Mouse (Mus musculus): ENCODE measurements around the gene Prss58. TPM values are rescaled to one million over a fixed set of nuclear protein-coding genes. Genes with fewer than 3 reads are reported as not detected.

Prss58 gene
- total RNA-seq (2021): not detected

DNA sequence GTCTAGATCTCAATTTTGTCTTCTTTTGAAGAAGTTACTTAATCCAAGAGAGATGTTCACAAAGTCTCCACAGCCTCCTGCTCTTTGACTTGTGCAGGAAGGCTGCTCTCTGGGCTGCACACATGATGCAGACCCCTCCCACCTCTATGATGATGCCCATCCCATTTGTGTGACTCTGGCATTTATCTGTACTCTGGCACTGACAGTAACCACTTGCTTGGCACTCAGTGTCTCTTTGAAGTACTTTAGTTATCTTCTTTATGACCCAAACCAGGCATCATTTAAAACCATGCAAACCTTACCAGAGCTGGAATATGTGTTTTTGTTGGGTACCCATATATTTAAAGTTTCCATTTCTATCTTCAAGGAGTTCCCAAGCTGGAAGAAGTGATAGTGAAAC, at the start of gene Prss58:
TSS of gene Prss58 (minus strand) at position 101 of the 400 bp plus-strand sequence.
- no peak for DNase-seq (ENCODE audit: low spot score in 2 of 2)
- intact Hi-C loops (cut with DNase I): no loop called here

DNA sequence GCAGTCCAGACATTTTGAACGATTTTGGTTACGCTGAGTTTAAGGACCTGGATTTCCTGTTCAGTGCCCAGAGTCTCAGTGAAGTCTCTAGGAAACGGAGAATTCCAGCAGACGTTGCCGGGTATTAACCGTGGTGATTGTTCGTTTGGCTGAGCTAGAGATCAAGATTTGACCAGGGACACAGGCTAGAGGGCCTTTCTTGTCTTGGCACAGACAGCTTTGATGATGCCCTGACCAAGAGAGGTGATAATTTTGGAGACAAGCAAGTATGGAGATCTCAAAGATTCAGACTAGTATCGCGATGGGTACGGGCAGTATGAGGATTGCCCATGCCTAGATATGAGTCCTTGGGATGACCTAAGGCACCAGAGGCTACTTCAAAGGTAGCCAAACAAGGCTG, 40.3 kb upstream of the Prss58 start, which contains the start of gene 1700074P13Rik:
TSS of gene 1700074P13Rik (minus strand) at position 101 of the 400 bp plus-strand sequence.
- DNase-seq (ENCODE audit: low spot score in 2 of 2): no peak
- intact Hi-C loops (cut with DNase I): no loop called here

DNA sequence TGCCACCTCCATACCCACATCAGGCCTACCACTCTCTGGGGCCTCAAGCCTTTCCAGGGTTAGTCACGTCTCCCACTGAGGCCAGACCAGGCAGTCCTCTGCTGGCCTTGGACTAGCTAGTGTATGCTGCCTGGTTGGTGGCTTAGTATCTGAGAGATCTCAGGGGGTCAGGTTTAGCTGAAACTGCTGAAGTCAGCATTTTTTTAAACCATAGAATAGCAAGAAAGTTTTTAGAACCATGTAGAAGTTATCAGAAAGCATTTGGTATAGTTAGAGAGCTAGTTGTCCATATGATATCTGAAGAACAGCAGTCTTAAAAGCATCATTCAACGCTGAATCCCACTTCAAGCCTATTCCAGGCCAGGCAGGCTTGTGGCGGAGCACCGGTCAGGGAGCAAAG, 19.8 kb upstream of the Prss58 start:
- DNase-seq (ENCODE audit: low spot score in 2 of 2): no peak
- intact Hi-C loops (cut with DNase I): no loop called here

DNA sequence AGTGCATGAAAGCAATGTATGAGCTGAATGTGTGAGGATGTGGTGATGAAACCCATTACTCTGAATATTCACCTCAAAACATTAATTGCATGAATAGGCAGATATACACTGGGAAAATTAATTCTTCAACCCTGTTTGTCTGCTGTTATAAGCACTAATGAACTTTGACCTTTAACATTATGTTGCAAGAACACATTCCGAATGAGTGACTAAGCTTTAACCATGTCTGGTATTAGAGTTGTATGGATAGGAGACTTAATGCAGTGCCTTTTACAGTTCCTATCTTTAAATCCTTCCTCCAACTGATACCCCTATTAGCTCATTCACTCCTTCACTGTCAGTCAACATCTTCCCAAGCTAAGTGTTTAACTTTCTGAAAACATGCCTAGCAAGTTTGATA, 5.5 kb downstream of the Prss58 start:
- DNase-seq (ENCODE audit: low spot score in 2 of 2): no peak
- intact Hi-C loops (cut with DNase I): no loop called here

DNA sequence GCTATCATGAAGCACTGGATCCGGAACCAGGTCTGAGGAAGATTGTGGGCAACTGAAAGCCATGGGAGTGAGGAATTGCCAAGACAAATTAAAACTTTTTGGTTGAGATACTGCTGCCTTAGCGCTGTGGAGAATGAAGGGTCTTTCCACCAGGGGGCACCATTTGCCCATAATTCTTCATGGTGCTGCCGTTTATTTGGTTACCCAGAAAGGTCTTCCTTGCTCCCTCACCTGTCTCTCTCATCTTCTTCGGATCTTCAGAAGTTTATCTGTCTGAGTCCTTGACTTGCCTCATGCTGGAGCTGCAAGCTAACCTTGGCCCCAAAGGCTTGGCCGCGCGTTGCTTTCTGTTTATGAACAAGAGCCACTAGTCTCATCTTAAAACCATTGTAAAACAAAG, 6.6 kb downstream of the Prss58 start:
- DNase-seq (ENCODE audit: low spot score in 2 of 2): peak in 1 of 2 experiments; percentile 26
- intact Hi-C loops (cut with DNase I): no loop called here

DNA sequence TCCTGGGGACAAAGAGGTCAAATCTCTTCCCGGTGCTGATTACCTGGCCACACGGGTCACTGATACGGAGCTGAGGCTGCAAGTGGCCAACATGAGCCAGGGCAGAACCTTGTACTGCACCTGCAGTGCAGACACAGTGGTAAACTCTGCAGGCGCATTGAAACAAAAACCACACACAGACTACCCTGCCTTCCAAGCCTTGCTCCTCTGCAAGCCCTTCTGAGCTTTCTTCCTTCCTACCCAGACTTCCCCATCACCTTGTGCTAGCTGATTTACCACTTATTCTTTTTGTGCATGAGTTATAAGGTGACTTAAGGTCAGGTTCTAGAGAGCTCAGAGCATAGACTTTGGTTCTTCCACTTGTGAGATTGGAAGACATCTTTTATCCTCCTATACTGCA, 8.4 kb downstream of the Prss58 start:
- intact Hi-C loops (cut with DNase I): no loop called here
- no peak for DNase-seq (ENCODE audit: low spot score in 2 of 2)

DNA sequence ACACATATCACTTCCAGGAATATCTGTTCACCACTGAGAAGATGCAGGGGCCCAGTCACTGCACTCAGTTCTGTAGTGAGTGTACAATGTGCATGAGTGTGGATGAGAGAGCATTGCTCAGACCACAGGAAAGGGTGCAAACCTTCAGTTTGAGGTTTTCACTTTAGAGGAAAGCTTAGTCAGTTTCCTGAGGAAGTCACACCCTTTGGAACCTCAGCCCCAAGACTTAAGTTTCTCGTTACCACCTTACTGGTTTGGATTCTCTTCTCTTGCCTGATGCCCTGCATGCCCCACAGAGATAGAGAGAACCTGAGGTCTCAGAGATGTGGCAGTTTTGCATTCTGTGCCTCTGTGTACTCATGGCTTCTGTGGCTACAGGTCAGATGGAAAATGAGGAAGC, 9.2 kb downstream of the Prss58 start:
- intact Hi-C loops (cut with DNase I): no loop called here
- no peak for DNase-seq (ENCODE audit: low spot score in 2 of 2)

DNA sequence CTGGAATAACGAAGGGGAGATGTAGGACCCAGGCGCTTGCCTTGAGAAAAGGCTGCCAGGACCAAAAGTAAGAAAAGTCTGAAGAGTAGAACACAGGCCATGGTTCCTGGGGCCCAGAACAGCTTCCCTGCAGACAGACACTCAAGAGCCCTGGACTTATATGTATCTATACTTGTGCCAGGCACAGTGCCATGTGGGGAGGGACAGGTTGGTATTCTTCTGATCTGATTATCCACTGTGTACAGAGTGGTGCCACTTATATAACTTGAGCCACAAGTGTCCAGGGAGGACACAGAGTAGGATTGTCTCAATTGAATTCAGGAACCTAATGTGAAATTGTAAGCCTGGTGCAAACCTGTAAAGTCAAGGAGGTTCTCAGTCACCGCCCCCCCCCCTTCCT, 12.8 kb downstream of the Prss58 start, which contains the start of gene Moxd2:
TSS of gene Moxd2 (minus strand) at position 101 of the 400 bp plus-strand sequence.
- DNase-seq (ENCODE audit: low spot score in 2 of 2): no peak
- intact Hi-C loops (cut with DNase I): no loop called here

DNA sequence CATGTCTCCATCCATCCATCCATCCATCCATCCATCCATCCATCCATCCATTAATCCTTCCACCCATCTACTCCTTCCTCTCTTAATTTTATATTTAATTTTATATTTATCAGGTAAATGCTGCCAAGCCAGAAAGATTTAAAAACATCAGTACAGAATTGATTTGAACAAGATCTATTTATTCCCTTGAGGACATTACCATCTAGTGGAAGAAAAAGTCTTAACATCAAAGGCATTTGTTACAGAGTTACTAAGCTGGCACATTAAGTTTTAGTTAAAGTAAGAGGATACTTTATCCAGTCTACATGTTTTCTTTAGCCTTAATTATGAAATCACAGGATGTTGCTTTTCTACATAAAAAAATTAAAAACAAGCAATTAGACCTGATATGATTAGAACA, 54.9 kb downstream of the Prss58 start:
- intact Hi-C loops (cut with DNase I): no loop called here
- no peak for DNase-seq (ENCODE audit: low spot score in 2 of 2)

Other genes with a start within 250 kb of the Prss58 start
- gene Moxd2, start 12.9 kb downstream of the Prss58 start, total RNA-seq (2021): not detected
- not detected for gene 1700074P13Rik, start 40.2 kb upstream of the Prss58 start, total RNA-seq (2021)
- gene Gm4744, start 51.5 kb upstream of the Prss58 start, total RNA-seq (2021): not detected
- gene 1810009J06Rik, start 64.4 kb upstream of the Prss58 start, total RNA-seq (2021): not detected
- not detected for gene Gm2663, start 99.1 kb upstream of the Prss58 start, total RNA-seq (2021)
- gene 2210010C04Rik, start 135.1 kb upstream of the Prss58 start, total RNA-seq (2021): not detected